Mouse (Mus musculus): ENCODE measurements around the gene Scrn1. TPM values are rescaled to one million over a fixed set of nuclear protein-coding genes. Genes with fewer than 3 reads are reported as not detected.
A peak's percentile ranks its signal among the peaks of the same experiment; 100 is the strongest.

The Scrn1 gene
- polyA plus RNA-seq, 1 experiment from 2014 or later: 125 TPM

- Histone ChIP-seq H3K4me2 (ENCODE audit: low read length) (no peak overlapping the region), H3K9ac (ENCODE audit: low read depth, low read length) (no peak overlapping the region), H3K4me1 (ENCODE audit: control insufficient read depth, insufficient read depth, low read length) (peaks cover 24% of the 10 kb centered on the region), H3K4me3 (ENCODE audit: low read depth, low read length) (no peak overlapping the region), H3K27ac (ENCODE audit: low read length) (no peak overlapping the region), H3K36me3 (ENCODE audit: control insufficient read depth, insufficient read depth, low read length) (no peaks in the 10 kb centered on the region), H3K9me3 (replicated peaks; ENCODE audit: control insufficient read depth, low read length, poor library complexity, severe bottlenecking) (no peaks in the 10 kb centered on the region), H3K27me3 (ENCODE audit: control insufficient read depth, insufficient read depth, low read depth, low read length) (no peaks in the 10 kb centered on the region)
- no peak for ATAC-seq
- WGBS: 83% methylated on average over 15 of the region's 15 CpGs
Observed at GRCm38 (mm10) chr6:54481390-54482112, 84.7 kb downstream of the Scrn1 start.

GRCm38 (mm10) chr6:54478646-54479324 lies 87.5 kb downstream of the Scrn1 start:
- peak; percentile 36; the same call in 1 of the 2 replicates for ATAC-seq

GRCm38 (mm10) chr6:54475926-54476667 lies 90.2 kb downstream of the Scrn1 start:
- no peak overlapping the region for H3K9ac ChIP-seq (ENCODE audit: low read depth, low read length)
- no peak overlapping the region for H3K4me2 ChIP-seq (ENCODE audit: low read length)
- ATAC-seq: no peak
- no peaks in the 10 kb centered on the region for H3K9me3 ChIP-seq (replicated peaks; ENCODE audit: control insufficient read depth, low read length, poor library complexity, severe bottlenecking)
- 73% methylated on average over 19 of the region's 19 CpGs for WGBS
- H3K27me3 ChIP-seq (ENCODE audit: control insufficient read depth, insufficient read depth, low read depth, low read length): no peaks in the 10 kb centered on the region
- peaks cover 25% of the 10 kb centered on the region for H3K4me1 ChIP-seq (ENCODE audit: control insufficient read depth, insufficient read depth, low read length)
- no peak overlapping the region for H3K4me3 ChIP-seq (ENCODE audit: low read depth, low read length)
- no peak overlapping the region for H3K27ac ChIP-seq (ENCODE audit: low read length)
- H3K36me3 ChIP-seq (ENCODE audit: control insufficient read depth, insufficient read depth, low read length): no peaks in the 10 kb centered on the region

More at GRCm38 (mm10) chr6:54478646-54479324, 87.5 kb downstream of the Scrn1 start:
- Histone ChIP-seq H3K4me2 (ENCODE audit: low read length) (no peak overlapping the region), H3K27me3 (ENCODE audit: control insufficient read depth, insufficient read depth, low read depth, low read length) (no peaks in the 10 kb centered on the region), H3K9me3 (replicated peaks; ENCODE audit: control insufficient read depth, low read length, poor library complexity, severe bottlenecking) (no peaks in the 10 kb centered on the region), H3K36me3 (ENCODE audit: control insufficient read depth, insufficient read depth, low read length) (no peaks in the 10 kb centered on the region), H3K4me1 (ENCODE audit: control insufficient read depth, insufficient read depth, low read length) (peaks cover 25% of the 10 kb centered on the region), H3K27ac (ENCODE audit: low read length) (peak overlapping the region; percentile 65), H3K4me3 (ENCODE audit: low read depth, low read length) (no peak overlapping the region), H3K9ac (ENCODE audit: low read depth, low read length) (no peak overlapping the region)
- 43% methylated on average over 5 of the region's 5 CpGs for whole genome bisulfite sequencing

GRCm38 (mm10) chr6:54472846-54473715 lies 93.2 kb downstream of the Scrn1 start:
- H3K4me1 ChIP-seq (ENCODE audit: control insufficient read depth, insufficient read depth, low read length): peaks cover 13% of the 10 kb centered on the region
- H3K9me3 ChIP-seq (replicated peaks; ENCODE audit: control insufficient read depth, low read length, poor library complexity, severe bottlenecking): no peaks in the 10 kb centered on the region
- H3K36me3 ChIP-seq (ENCODE audit: control insufficient read depth, insufficient read depth, low read length): no peaks in the 10 kb centered on the region
- no peak for ATAC-seq
- H3K27ac ChIP-seq (ENCODE audit: low read length): no peak overlapping the region
- no peak overlapping the region for H3K4me3 ChIP-seq (ENCODE audit: low read depth, low read length)
- no peak overlapping the region for H3K9ac ChIP-seq (ENCODE audit: low read depth, low read length)
- whole genome bisulfite sequencing: 82% methylated on average over 8 of the region's 8 CpGs
- no peak overlapping the region for H3K4me2 ChIP-seq (ENCODE audit: low read length)
- H3K27me3 ChIP-seq (ENCODE audit: control insufficient read depth, insufficient read depth, low read depth, low read length): no peaks in the 10 kb centered on the region

GRCm38 (mm10) chr6:54471866-54472265 lies 94.4 kb downstream of the Scrn1 start:
- Histone ChIP-seq H3K4me1 (ENCODE audit: control insufficient read depth, insufficient read depth, low read length) (peaks cover 10% of the 10 kb centered on the region), H3K27ac (ENCODE audit: low read length) (no peak overlapping the region), H3K9ac (ENCODE audit: low read depth, low read length) (no peak overlapping the region), H3K27me3 (ENCODE audit: control insufficient read depth, insufficient read depth, low read depth, low read length) (no peaks in the 10 kb centered on the region), H3K9me3 (replicated peaks; ENCODE audit: control insufficient read depth, low read length, poor library complexity, severe bottlenecking) (no peaks in the 10 kb centered on the region), H3K4me3 (ENCODE audit: low read depth, low read length) (no peak overlapping the region), H3K36me3 (ENCODE audit: control insufficient read depth, insufficient read depth, low read length) (no peaks in the 10 kb centered on the region), H3K4me2 (ENCODE audit: low read length) (no peak overlapping the region)
- 89% methylated on average over 7 of the region's 7 CpGs for WGBS
- no peak for ATAC-seq

GRCm38 (mm10) chr6:54467371-54467770 lies 98.9 kb downstream of the Scrn1 start:
- no peak overlapping the region for H3K4me3 ChIP-seq (ENCODE audit: low read depth, low read length)
- H3K9me3 ChIP-seq (replicated peaks; ENCODE audit: control insufficient read depth, low read length, poor library complexity, severe bottlenecking): no peaks in the 10 kb centered on the region
- no peak overlapping the region for H3K27ac ChIP-seq (ENCODE audit: low read length)
- no peak overlapping the region for H3K4me2 ChIP-seq (ENCODE audit: low read length)
- no peak for ATAC-seq
- H3K36me3 ChIP-seq (ENCODE audit: control insufficient read depth, insufficient read depth, low read length): no peaks in the 10 kb centered on the region
- H3K4me1 ChIP-seq (ENCODE audit: control insufficient read depth, insufficient read depth, low read length): no peaks in the 10 kb centered on the region
- no peak overlapping the region for H3K9ac ChIP-seq (ENCODE audit: low read depth, low read length)
- WGBS: 96% methylated on average over 3 of the region's 3 CpGs
- no peaks in the 10 kb centered on the region for H3K27me3 ChIP-seq (ENCODE audit: control insufficient read depth, insufficient read depth, low read depth, low read length)

GRCm38 (mm10) chr6:54464926-54465325 lies 101.4 kb downstream of the Scrn1 start:
- ATAC-seq: no peak

GRCm38 (mm10) chr6:54463701-54464458 lies 102.4 kb downstream of the Scrn1 start:
- Histone ChIP-seq H3K27me3 (ENCODE audit: control insufficient read depth, insufficient read depth, low read depth, low read length) (no peaks in the 10 kb centered on the region), H3K27ac (ENCODE audit: low read length) (no peak overlapping the region), H3K4me3 (ENCODE audit: low read depth, low read length) (no peak overlapping the region), H3K9ac (ENCODE audit: low read depth, low read length) (no peak overlapping the region), H3K4me1 (ENCODE audit: control insufficient read depth, insufficient read depth, low read length) (no peaks in the 10 kb centered on the region), H3K36me3 (ENCODE audit: control insufficient read depth, insufficient read depth, low read length) (no peaks in the 10 kb centered on the region), H3K9me3 (replicated peaks; ENCODE audit: control insufficient read depth, low read length, poor library complexity, severe bottlenecking) (no peaks in the 10 kb centered on the region), H3K4me2 (ENCODE audit: low read length) (no peak overlapping the region)
- 62% methylated on average over 8 of the region's 8 CpGs for WGBS
- ATAC-seq: no peak

More at GRCm38 (mm10) chr6:54464926-54465325, 101.4 kb downstream of the Scrn1 start:
- no peak overlapping the region for H3K4me3 ChIP-seq (ENCODE audit: low read depth, low read length)
- H3K27me3 ChIP-seq (ENCODE audit: control insufficient read depth, insufficient read depth, low read depth, low read length): no peaks in the 10 kb centered on the region
- H3K4me1 ChIP-seq (ENCODE audit: control insufficient read depth, insufficient read depth, low read length): no peaks in the 10 kb centered on the region
- no peaks in the 10 kb centered on the region for H3K9me3 ChIP-seq (replicated peaks; ENCODE audit: control insufficient read depth, low read length, poor library complexity, severe bottlenecking)
- H3K27ac ChIP-seq (ENCODE audit: low read length): no peak overlapping the region
- 82% methylated on average over 4 of the region's 4 CpGs for WGBS
- no peak overlapping the region for H3K9ac ChIP-seq (ENCODE audit: low read depth, low read length)
- no peak overlapping the region for H3K4me2 ChIP-seq (ENCODE audit: low read length)
- no peaks in the 10 kb centered on the region for H3K36me3 ChIP-seq (ENCODE audit: control insufficient read depth, insufficient read depth, low read length)
